Mouse (Mus musculus) CH12F3 (cell line): Measurements from ENCODE around the gene Rnps1.
"Not testable (repeated sequence)": the region's sequence is repeated elsewhere in the genome, so short reads cannot be mapped to it uniquely, and the experiment has no call there.

ENCODE experiments used
- in situ Hi-C: fragments of 300-500 bp; cut with MboI; formaldehyde crosslinking; loops from 2 replicates; pipeline ENCODE4 v1.14.3; 2020; ENCODE audit warnings: low sequenced_read_pairs

The Rnps1 gene

DNA sequence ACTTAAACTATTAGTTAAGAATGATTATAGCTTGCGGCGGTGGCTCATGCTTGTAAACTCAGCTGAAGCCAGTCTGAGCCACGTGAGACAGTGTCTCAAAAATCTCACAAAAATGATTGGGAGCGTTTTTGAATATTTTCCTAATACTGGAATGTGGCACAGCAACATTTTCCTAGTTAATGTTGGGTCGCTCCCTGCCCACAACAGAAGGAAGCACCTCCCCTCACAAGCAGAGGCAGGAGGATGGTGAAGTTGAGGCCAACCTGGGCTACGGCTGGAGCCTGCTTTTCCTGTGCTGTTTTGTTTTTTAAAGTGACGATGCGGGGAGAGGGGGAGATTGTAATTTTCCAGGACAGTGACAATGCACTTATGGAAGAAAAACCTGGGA is 12.8 kb downstream of the Rnps1 start:
- in situ Hi-C loops: no loop called here

DNA sequence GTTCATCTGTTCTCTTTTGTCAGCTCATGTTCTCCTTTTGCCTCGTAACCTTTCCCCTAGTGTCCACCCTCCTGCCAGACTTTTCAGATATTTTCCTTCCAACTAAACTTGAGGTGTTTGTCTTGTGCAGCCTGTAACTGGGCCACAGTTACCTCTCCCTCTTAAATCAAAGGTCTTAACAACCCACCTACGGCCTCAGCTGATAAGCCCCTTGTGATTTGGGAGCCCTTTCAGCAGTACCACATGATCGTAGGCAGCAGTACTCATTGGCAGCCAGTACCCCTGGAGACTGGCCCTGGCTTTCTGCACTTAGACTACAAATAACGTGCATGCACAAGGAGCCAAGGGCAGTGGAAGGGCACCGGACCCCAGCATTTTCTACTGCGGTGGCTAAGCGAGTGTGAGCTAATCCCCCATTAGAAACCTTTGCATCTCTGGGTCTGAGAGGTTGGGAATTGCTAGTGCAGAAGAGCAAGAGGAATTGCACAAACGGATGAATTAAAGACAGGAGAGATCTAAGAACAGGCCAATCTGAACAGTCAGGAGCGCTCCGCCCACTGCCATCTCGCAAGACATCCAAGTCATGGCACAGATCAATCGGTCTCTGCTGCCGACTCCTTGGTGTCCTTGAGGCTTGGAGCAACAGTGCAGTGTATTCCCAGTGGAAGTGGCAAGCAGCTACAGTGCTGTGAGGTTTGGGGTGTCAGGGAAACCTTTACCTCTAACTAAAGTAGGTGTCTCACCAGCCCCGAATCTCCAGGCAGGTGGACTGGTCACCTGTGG is 15.0 kb downstream of the Rnps1 start:
- in situ Hi-C loops: no loop called here

DNA sequence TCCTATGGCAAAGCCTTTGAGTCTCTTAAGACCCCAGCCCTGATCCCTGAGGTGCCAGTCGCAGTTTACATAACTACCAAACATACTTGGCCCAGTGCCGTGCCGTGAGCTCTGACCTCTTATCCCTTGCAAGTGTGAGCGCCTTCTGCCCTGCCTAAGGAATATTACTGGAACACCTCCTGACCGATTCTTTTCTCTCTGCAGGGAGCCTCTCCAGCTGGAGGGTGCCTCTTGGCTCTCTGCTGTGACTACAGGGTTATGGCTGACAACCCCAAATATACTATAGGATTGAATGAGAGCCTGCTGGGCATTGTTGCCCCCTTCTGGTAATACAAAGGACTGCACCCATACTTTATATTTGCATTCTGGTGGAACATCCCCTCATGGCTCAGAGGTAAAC is 22.7 kb downstream of the Rnps1 start:
- in situ Hi-C loops: no loop called here

DNA sequence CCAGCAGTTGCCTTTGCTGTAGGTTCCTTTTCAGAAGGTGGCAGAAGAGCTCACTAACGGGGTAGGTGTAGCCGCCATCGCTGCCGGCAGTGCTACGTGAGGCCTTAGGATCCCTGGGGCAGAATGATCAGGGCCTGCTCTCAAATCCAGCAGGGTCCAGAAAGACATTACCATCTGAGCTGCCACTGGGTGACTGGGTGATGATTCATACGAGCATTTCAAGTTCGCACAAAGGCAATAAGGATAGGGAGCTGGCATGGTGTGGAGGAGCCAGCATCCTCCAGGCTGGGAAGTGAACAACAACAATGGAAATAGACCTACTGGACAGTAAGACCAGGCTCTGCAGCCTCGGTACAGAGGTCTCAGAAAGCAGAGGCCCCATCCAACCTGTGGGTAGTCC is 26.0 kb downstream of the Rnps1 start:
- in situ Hi-C loops: no loop called here

DNA sequence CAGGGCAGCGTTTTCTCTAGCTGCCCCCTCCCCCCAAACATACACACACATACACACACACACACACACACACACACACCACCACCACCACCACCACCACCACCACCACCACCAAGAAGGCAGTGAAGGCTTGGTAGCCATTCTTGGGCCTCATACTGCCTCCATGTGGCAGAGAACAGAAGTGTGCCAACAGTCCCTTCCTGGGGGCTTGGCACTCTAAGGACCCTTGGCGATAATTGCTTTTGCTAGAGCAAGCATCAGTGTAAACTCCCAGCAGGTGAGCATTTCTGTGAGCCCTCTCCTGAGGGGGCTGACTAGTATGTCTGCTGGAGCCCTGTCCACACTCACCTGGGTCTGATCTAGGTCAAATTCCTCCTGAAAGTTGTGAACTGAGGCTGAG is 26.8 kb downstream of the Rnps1 start:
- in situ Hi-C loops: no loop called here

DNA sequence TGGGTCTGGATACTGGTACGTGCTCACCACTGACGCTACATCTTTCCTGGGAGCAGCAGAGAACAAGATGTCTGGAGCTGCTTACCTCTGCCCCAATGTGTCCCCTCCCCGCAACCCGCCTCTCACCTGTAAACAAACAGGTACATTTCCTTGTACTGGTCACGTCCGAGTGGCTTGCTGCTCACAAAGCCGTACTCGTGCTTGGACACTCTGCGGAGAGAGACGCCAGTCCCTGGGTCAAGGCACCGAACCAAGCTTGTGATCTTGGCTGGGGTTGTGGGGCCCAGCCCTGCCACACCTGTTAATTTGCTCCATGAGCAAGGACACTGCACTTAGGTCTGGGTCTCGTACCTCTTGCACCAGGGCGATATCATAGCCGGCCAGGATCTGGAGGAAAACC is 27.7 kb downstream of the Rnps1 start:
- in situ Hi-C loops: no loop called here

DNA sequence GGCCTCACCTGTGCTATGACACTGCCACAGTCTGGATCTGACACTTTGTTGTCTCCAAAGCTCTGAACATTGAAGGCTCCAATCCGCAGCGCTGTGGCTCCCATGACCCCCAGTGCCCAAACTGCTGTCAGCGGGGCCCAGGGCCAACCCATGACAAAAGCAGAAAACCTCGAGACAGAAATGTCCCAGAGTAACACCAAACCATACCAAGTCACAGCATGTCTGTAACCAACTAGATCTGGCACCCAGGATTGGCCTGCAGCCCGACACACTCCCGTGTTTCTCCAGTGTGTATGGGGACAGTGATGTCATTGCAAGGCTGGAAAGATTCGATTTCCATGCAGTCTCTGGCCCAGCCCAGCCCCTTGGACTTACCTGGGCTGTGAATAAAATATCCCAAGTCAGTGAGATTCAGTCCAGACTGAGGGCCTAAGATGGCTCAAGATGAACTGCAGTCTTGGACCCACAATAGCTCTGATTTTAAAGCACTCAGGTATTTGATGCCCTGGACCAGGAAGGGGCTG is 28.3 kb downstream of the Rnps1 start, which contains the start of gene Dnase1l2:
Dnase1l2 (minus strand) TSS at position 474 of the 524 bp plus-strand sequence.
- in situ Hi-C loops: no loop called here

DNA sequence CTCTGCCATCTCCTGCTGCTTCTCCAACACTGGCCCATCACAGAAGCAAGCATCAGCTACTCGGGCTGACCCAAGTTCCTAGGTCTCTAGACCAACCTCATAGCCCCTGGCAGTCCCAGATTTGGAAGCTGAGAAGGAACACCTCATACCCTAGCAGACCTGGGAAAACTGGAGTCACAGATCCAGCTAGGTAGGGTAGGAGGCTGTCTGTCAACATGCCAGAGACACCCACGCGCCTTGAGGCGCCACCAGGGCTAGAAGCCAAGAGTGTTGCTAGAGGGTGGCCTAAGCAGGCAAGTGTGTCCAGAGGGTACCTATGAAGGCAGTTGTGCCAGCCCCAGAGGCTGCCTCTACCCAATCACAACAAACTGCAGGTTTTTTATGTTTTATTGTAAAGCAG is 29.0 kb downstream of the Rnps1 start:
- in situ Hi-C loops: no loop called here

DNA sequence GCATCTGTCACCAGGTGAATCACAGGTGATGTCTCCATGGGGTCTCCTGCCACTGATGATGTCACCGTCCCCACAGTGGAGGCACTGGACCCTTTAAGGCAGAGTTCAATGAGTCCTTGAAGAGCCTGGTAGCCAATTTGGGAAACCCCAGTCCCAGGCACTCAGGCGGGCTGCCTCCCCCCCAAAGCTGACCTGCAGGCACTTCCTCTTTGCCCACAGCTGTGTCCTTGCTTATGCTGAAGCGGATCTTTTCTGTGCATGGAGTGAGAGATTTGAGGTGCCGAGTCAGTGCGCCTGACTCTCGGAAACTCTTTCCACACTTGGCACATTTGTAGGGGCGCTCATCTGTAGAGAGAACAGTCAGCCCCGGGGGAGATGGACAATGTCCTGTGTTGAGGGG is 32.2 kb downstream of the Rnps1 start:
- in situ Hi-C loops: no loop called here

DNA sequence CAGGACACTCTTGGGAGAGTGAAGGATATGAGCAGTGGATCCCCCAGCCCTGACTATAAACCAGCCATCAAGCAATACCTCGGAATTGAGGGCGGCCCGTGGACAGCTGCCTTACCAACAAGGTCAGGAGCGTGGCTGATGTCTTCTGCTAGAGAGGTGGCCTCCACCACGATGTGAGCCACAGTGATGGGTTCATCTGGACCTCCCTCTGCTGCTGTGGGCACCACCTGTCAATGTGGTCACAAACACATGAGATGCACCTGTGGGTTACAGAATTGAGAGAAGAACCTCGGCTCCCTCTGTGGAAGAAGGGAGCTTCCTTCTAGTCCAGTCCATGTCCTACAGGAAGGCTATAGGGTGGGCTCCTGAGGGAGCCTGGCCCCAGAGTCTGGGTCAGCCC is 35.1 kb downstream of the Rnps1 start:
- in situ Hi-C loops: no loop called here

DNA sequence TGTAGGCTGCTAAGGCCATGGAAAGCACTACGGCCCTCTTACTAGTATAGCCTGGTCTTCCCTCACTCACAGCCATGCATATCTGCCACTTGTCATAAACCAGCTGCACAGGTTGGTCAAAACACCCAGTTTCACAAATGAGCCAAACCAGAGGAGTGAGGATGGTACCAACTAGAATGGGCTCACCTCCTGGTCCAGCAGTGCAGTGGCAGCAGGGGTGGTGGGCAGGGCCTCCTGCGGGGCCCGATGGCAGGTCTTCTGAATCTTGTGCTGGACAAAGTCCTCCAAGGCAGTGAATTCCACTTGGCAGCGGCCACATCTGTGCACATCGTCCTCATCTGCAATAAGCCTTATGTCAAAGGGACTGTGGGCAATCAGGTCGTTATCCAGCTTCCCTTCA is 36.9 kb downstream of the Rnps1 start:
- in situ Hi-C loops: no loop called here

DNA sequence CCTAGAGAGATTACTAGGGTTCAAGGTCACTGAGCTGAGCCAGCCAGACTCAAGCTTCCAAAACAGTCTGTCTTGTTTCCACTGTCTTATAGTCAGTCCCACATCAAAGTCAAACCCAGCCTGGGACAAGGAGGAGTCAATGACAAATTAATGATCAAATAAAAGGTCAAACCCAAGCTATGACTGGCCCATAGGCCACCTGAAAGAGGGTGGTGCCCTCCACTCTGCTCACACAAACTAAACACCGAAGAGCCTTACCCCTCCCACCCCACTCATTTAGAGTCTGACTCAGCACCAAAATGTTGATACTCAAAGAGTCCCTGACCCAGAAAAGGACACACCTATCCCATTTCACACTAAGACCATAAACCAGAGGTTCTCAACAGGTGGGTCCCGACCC is 39.0 kb downstream of the Rnps1 start:
- in situ Hi-C loops: no loop called here

DNA sequence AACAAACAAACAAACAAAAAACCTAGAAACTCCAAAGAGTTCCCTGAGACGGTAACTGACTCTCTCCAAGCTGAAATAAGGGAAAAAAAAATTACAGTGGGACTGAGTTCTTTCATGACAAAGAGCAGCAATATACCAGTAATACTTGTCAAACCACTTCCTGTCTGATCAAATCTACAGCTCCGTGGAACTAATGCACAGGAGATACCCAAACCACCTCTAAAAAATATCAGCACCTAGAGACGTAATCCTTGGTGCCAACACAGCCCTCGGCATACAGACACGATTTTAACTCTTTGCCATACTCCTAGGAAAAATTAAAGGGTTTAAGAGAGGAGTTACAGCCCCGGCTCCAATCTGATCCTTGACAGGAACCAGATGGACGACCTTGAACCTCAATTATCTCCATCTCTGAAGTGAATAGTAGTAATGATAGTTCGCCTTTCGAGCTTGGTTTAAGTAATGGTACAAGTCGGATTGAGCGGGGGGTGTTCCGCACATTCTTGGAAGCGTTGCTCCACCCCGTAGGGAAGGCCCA is 39.9 kb downstream of the Rnps1 start:
- in situ Hi-C loops: no loop called here

DNA sequence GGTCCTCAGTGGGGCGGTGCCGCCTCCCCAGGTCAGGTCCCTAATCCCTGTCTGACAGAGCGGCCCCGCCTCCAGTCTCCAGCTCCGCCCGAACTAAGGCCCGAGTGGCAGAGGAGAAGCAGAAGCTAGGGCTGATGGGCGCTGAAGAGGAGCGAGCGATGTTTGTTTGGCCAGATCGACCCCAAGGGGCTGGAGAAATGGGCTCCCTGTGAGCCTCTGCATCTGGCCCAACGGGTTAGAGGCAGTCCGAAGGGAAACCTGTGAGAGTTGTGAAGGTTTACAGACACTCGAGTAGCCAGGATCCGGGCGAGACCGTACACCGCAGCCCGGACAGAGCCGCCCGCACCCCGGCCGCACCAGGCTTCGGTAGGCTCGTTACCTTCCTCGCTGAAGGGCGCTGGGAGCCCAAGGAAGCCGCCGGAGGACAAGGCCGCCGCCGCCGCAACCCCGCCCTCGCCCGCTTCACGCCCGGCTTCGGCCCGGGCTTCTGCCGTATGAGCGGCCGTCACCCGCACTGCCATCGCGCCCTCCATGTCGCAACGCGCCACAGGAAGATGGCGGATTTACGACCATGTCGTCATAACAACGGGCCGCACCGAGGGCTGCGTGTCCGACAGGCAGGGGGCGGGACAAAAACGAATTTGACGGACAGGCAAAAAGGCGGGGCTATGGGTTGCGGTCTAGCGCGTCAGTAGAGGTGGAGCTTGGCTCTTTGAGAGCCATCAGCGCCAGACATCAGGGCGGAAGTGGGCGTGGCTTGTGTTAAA is 40.6 kb downstream of the Rnps1 start:
- in situ Hi-C loops: no loop called here

DNA sequence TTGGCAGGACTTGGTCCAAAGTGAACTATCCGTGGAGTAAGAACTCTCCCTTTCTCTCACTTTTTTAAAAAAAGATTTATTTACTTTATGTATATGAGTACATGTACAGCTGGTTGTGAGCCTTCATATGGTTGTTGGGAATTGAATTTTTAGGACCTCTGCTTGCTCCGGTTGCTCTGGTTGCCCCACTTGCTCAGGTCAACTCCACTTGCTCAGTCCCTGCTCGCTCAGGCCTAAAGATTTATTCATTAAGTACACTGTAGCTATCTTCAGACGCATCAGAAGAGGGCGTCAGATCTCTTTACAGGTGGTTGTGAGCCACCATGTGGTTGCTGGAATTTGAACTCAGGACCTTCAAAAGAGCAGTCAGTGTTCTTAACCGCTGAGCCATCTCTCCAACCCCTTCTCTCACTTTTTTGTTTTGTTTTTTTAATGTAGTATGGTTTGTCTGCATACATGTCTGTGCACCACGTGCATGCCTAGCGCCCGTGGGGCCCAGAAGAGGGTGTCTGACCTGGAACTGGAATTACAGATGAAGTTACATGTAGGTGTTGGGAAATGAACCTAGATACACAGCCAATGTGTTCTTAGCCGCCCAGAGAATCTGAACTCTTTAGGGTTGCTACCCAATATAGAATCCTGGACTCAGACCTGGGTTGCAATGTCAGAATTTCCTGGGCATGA is 41.3 kb downstream of the Rnps1 start:
- in situ Hi-C loops: not testable (repeated sequence)

DNA sequence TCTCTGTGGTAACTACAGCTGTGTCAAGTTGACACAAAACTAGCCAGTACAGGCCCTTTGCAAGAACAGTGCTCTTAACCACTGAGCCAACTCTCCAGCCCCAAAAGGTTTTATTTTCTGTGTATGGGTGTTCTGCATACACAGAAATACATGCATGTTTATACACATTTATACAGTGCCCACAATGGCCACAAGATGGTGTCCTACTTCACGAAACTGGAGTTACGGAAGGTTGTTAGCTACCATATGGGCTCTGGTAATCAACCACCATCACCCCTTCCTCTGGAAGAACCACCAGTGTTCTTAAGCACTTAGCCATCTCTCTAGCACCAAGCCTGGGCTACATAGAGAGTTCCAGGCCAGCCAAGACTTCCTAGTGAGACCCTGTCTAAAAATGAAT is 47.2 kb downstream of the Rnps1 start:
- in situ Hi-C loops: no loop called here

DNA sequence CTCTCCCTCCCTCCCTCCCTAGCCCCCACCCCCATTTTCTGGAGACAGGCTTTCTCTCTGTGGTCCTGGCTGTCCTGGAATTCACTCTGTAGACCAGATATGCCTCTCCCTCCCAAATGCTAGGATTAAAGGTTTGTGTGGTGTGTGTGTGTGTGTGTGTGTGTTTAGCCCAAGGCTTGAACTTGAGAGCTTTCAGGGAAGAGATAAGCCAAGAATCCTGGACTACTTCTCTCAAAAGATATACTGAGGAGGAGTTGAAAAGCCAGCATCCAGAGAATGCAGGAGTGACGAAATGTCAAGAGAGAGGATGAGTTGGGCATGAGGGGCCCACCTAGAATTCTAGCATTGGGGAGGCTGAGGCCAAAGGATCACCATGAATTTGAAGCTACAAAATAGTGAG is 48.6 kb downstream of the Rnps1 start:
- in situ Hi-C loops: no loop called here

DNA sequence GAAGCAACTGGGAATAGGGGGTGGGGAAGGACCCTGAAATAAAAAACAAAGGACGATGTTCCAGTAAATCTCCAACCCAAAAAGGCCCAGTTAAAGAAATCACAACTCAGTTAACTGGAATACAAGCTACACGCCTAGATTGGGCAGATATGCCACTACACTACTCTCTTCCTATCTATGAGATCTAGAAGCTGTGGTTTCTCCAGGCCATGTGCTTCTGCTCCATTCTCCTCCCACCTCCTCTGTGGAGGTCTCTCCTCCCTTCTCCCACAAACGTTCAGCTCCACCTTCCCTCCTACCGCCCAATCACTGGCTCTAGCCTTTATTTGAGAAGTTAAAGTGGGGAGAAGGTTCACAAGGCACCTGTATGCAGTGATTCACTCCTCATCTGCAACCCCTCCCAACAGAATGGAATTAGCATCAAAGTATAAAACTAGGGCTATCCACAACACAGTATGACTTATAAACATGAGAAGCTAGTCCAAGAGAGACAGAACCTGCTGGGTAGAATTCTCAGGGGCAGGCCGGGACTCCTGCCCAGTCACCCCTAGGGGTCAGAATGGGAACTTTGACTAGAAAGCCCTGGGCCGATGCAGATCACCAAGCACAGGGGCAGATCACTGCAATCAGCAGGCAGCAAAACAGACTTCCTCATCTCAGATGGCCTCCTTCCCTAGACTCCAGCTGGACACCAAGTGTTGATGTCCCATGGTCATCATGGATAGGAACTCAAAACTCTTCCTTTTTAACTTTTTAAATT is 49.2 kb downstream of the Rnps1 start:
- in situ Hi-C loops: no loop called here

DNA sequence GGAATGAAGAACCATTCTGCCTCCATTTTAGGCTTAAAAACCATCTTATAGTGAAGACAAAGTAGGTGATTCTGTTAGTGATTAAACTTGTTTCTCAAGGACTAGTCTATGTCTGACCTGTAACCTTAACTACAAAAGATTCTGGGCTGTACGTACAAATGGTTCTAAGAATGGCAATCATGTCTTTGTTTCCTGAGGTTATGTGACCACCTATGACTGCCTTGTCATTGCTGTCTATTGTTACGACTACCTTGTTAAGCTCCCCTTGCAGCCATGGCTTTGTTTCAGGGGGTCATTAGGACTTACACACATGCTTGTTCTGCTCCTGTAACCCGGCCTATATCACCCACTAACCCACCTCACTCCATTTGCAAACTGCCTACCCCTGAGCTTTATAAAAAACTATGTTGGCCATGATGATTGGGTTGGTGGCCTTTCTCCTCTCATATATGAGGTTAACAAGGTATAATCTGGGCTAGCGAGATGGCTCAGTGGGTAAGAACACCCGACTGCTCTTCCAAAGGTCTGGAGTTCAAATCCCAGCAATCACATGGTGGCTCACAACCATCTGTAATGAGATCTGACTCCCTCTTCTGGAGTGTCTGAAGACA is 54.4 kb downstream of the Rnps1 start:
- in situ Hi-C loops: no loop called here

DNA sequence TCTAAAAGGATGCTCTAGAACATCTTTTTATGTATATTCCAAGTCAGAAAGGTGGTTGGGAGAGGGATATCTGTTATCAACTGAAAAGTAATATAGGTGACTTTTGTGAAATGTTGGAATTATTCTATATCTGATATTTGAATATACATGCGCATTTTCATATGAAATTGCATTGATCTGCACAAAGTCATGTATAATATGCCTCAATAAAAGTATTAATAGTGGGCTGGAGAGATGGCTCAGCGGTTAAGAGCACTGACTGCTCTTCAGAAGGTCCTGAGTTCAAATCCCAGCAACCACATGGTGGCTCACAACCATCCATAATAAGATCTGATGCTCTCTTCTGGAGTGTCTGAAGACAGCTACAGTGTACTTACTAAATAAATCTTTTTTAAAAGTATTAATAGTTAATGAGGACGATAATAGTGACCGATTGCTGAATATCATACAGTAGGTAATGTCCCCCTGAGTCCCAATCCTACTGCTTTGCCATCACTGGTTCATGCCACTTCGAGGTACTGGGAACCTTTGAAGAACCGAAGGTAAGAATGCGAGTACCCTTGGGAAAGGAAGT is 55.1 kb downstream of the Rnps1 start:
- in situ Hi-C loops: no loop called here
